Mouse (Mus musculus): ENCODE results near the gene Rtraf. TPM values are rescaled to one million over a fixed set of nuclear protein-coding genes. Genes with fewer than 3 reads are reported as not detected.
A peak's percentile ranks its signal among the peaks of the same experiment; 100 is the strongest.

Rtraf gene
- polyA plus RNA-seq, 1 experiment from 2014 or later = 244 TPM

DNA sequence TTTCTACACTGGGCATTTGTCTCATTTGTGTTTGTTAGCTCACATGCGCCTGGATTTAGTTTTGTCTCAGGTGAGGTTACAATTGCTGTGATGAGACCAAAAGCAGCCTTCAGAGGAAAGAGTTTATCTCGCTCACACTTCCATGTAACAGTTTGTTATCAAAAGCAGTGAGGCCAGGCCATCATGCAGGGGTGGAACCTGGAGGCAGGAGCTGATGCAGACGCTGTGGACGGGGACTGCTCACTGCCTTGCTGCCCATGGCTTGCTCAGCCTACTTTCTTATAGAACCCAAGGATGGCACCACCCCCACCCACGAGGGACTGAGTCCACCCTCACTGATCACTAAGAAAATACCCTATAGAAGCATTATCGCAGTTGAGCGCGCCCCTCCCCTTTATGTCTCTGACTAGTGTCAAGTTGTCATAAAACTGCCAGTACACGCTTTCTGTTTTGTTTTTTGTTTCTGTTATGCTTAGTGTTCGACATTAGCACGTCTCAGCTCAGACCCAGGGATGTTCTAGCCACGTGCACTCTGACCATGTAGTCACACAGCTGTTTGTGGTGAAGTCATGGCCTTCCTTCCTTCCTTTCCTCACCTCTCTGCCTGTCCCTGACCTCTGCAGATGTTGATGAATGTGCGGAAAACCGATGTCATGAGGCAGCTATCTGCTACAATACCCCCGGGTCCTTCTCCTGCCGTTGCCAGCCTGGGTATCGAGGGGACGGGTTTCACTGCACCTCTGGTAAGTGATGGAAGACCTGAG is 26.9 kb downstream of the Rtraf start:
- H3K4me3 ChIP-seq (replicated peaks) = no peak overlapping the region
- 87% methylated on average over 18 of the region's 18 CpGs for WGBS
- no peaks in the 10 kb centered on the region for H3K4me1 ChIP-seq (replicated peaks)
- H3K9me3 ChIP-seq = no peaks in the 10 kb centered on the region
- no peaks in the 10 kb centered on the region for H3K27me3 ChIP-seq
- peaks cover 75% of the 10 kb centered on the region for H3K36me3 ChIP-seq
- no peak overlapping the region for H3K27ac ChIP-seq
- no peak for ATAC-seq (ENCODE audit: insufficient number of reproducible peaks, insufficient read depth, low FRiP score, low TSS enrichment, low read depth)
- H3K4me2 ChIP-seq = no peak overlapping the region
- H3K9ac ChIP-seq (replicated peaks) = no peak overlapping the region

DNA sequence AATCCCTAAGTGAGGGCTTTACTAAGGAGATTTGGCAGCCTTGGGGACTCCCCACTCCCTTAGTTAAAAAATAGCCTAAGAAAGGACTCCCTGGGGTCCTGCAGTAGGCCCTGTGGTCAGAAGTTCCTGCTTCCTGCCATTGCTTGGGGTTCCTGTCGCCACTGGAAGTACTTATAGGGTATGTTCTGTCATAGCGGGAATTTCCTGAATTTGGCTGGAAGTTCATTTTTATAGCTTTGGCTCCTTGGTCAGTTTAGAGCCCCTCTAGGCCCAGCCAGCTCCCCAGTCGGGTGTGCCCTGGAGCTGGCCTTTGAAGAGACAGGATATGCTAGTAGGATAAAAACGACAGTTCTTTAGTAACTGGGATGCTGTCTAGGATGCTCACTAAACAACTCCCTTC is 28.7 kb downstream of the Rtraf start:
- Histone ChIP-seq H3K4me3 (replicated peaks) (no peak overlapping the region), H3K9ac (replicated peaks) (no peak overlapping the region), H3K9me3 (no peaks in the 10 kb centered on the region), H3K36me3 (peaks cover 73% of the 10 kb centered on the region), H3K4me2 (no peak overlapping the region), H3K27ac (no peak overlapping the region), H3K27me3 (no peaks in the 10 kb centered on the region), H3K4me1 (replicated peaks) (no peaks in the 10 kb centered on the region)
- no peak for ATAC-seq (ENCODE audit: insufficient number of reproducible peaks, insufficient read depth, low FRiP score, low TSS enrichment, low read depth)
- 68% methylated on average over 4 of the region's 4 CpGs for WGBS

GRCm38 (mm10) chr14:19788443-19788842 is 35.2 kb downstream of the Rtraf start:
- WGBS = 72% methylated on average over 1 of the region's 1 CpGs
- Histone ChIP-seq H3K4me3 (replicated peaks) (no peak overlapping the region), H3K27me3 (no peaks in the 10 kb centered on the region), H3K9me3 (no peaks in the 10 kb centered on the region), H3K4me1 (replicated peaks) (no peaks in the 10 kb centered on the region), H3K4me2 (no peak overlapping the region), H3K36me3 (peaks cover 51% of the 10 kb centered on the region), H3K9ac (replicated peaks) (no peak overlapping the region), H3K27ac (no peak overlapping the region)
- ATAC-seq (ENCODE audit: insufficient number of reproducible peaks, insufficient read depth, low FRiP score, low TSS enrichment, low read depth) = no peak

- Histone ChIP-seq H3K4me1 (replicated peaks) (no peaks in the 10 kb centered on the region), H3K9ac (replicated peaks) (no peak overlapping the region), H3K27me3 (no peaks in the 10 kb centered on the region), H3K36me3 (peaks cover 52% of the 10 kb centered on the region), H3K27ac (no peak overlapping the region), H3K4me2 (no peak overlapping the region), H3K4me3 (replicated peaks) (no peak overlapping the region), H3K9me3 (no peaks in the 10 kb centered on the region)
- 77% methylated on average over 9 of the region's 9 CpGs for WGBS
- no peak for ATAC-seq (ENCODE audit: insufficient number of reproducible peaks, insufficient read depth, low FRiP score, low TSS enrichment, low read depth)
These were observed 37.6 kb downstream of the Rtraf start for GRCm38 (mm10) chr14:19785797-19786588.

- ATAC-seq (ENCODE audit: insufficient number of reproducible peaks, insufficient read depth, low FRiP score, low TSS enrichment, low read depth) = no peak
- Histone ChIP-seq H3K27ac (no peak overlapping the region), H3K4me2 (no peak overlapping the region), H3K9me3 (no peaks in the 10 kb centered on the region; the same call in 1 of the 2 replicates), H3K36me3 (peaks cover 63% of the 10 kb centered on the region), H3K4me3 (replicated peaks) (no peak overlapping the region), H3K4me1 (replicated peaks) (no peaks in the 10 kb centered on the region), H3K9ac (replicated peaks) (no peak overlapping the region), H3K27me3 (no peaks in the 10 kb centered on the region)
- WGBS = 81% methylated on average over 13 of the region's 13 CpGs
These were observed 45.7 kb downstream of the Rtraf start for GRCm38 (mm10) chr14:19777945-19778344.

- Histone ChIP-seq H3K4me1 (replicated peaks) (no peaks in the 10 kb centered on the region), H3K27ac (no peak overlapping the region), H3K9ac (replicated peaks) (no peak overlapping the region), H3K9me3 (no peaks in the 10 kb centered on the region; the same call in 1 of the 2 replicates), H3K4me2 (no peak overlapping the region), H3K4me3 (replicated peaks) (no peak overlapping the region), H3K27me3 (no peaks in the 10 kb centered on the region), H3K36me3 (peaks cover 59% of the 10 kb centered on the region)
- no peak for ATAC-seq (ENCODE audit: insufficient number of reproducible peaks, insufficient read depth, low FRiP score, low TSS enrichment, low read depth)
- 87% methylated on average over 6 of the region's 6 CpGs for WGBS
These were observed 46.3 kb downstream of the Rtraf start for GRCm38 (mm10) chr14:19777365-19777764.

GRCm38 (mm10) chr14:19776890-19777289 is 46.7 kb downstream of the Rtraf start:
- Histone ChIP-seq H3K27me3 (no peaks in the 10 kb centered on the region), H3K9me3 (no peaks in the 10 kb centered on the region; the same call in 1 of the 2 replicates), H3K27ac (no peak overlapping the region), H3K4me3 (replicated peaks) (no peak overlapping the region), H3K36me3 (peaks cover 54% of the 10 kb centered on the region), H3K9ac (replicated peaks) (no peak overlapping the region), H3K4me1 (replicated peaks) (no peaks in the 10 kb centered on the region), H3K4me2 (no peak overlapping the region)
- no peak for ATAC-seq (ENCODE audit: insufficient number of reproducible peaks, insufficient read depth, low FRiP score, low TSS enrichment, low read depth)
- 59% methylated on average over 6 of the region's 6 CpGs for WGBS

- no peak overlapping the region for H3K9ac ChIP-seq (replicated peaks)
- no peaks in the 10 kb centered on the region for H3K27me3 ChIP-seq
- H3K4me2 ChIP-seq = no peak overlapping the region
- no peaks in the 10 kb centered on the region; the same call in 1 of the 2 replicates for H3K9me3 ChIP-seq
- no peaks in the 10 kb centered on the region for H3K4me1 ChIP-seq (replicated peaks)
- ATAC-seq (ENCODE audit: insufficient number of reproducible peaks, insufficient read depth, low FRiP score, low TSS enrichment, low read depth) = no peak; the same call in 1 of the 2 replicates
- 93% methylated on average over 5 of the region's 5 CpGs for WGBS
- H3K4me3 ChIP-seq (replicated peaks) = no peak overlapping the region
- peaks cover 49% of the 10 kb centered on the region for H3K36me3 ChIP-seq
- H3K27ac ChIP-seq = no peak overlapping the region
These were observed 47.4 kb downstream of the Rtraf start for GRCm38 (mm10) chr14:19776179-19776578.

- 96% methylated on average over 4 of the region's 4 CpGs for WGBS
- no peak for ATAC-seq (ENCODE audit: insufficient number of reproducible peaks, insufficient read depth, low FRiP score, low TSS enrichment, low read depth)
These were observed 48.1 kb downstream of the Rtraf start for GRCm38 (mm10) chr14:19775491-19775890.

DNA sequence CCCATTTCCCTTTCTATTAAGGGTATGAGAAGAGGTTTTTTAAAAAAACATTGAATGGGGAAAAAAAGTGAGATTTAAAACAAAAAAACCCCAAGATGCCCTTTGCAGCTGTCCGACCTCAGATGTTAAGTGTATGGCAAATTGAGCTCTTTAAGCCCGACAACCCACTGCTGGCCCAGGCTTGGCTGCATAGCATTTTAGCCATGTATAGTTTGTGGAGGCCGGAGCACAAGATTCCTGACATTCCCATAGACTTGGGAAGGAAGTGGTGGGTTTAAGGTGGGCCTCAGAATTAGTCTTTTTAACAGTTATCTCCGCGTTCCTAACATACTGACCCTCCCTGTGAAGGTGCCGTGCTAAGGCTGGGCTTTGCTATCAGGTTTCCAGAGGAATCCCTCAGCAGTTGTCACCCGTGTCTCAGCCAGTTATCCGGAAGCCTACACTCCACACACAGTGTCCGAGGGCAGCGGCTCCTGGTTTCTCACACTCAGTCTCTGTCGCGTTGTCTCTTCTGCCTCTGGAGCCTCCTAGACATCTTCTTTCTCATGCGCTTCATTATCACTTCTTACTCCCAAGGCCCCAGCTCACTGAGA is 49.5 kb downstream of the Rtraf start:
- ATAC-seq (ENCODE audit: insufficient number of reproducible peaks, insufficient read depth, low FRiP score, low TSS enrichment, low read depth) = peak; percentile 59; the same call in 1 of the 2 replicates
- H3K4me1 ChIP-seq (replicated peaks) = peaks cover 12% of the 10 kb centered on the region
- 81% methylated on average over 13 of the region's 13 CpGs for WGBS
- H3K9me3 ChIP-seq = no peaks in the 10 kb centered on the region; the same call in 1 of the 2 replicates
- no peak overlapping the region for H3K4me2 ChIP-seq
- H3K9ac ChIP-seq (replicated peaks) = no peak overlapping the region
- H3K27ac ChIP-seq = no peak overlapping the region
- peaks cover 37% of the 10 kb centered on the region for H3K36me3 ChIP-seq
- no peaks in the 10 kb centered on the region for H3K27me3 ChIP-seq
- H3K4me3 ChIP-seq (replicated peaks) = no peak overlapping the region

More at GRCm38 (mm10) chr14:19775491-19775890, 48.1 kb downstream of the Rtraf start:
- Histone ChIP-seq H3K9me3 (no peaks in the 10 kb centered on the region; the same call in 1 of the 2 replicates), H3K9ac (replicated peaks) (no peak overlapping the region), H3K4me3 (replicated peaks) (no peak overlapping the region), H3K27me3 (no peaks in the 10 kb centered on the region), H3K4me2 (no peak overlapping the region), H3K36me3 (peaks cover 42% of the 10 kb centered on the region), H3K27ac (no peak overlapping the region), H3K4me1 (replicated peaks) (0 out of 2 replicates have a peak, but pooled peaks cover 4% of the 10 kb centered on the region)

DNA sequence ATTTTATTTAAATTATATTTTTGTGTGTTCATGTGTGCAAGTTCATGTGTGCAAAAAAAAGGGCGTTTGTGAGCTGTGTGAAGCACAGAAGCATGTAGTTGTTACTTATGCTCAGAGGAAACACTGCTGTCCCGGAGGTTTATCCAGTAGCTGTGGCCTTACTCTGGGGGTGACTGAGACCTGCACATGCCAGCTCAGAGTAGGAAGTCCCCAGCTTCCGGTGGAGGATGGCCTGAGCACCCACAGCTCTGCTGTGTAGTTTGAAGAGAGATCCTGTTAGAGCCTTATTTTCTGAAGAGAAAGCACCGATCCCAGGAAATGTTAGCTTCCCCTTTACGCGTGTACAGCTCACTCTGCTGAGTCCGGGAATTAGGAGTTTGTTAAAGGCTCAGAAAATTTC is 52.5 kb downstream of the Rtraf start:
- Histone ChIP-seq H3K4me3 (replicated peaks) (no peak overlapping the region), H3K4me1 (replicated peaks) (peaks cover 27% of the 10 kb centered on the region), H3K27ac (no peak overlapping the region), H3K36me3 (peaks cover 31% of the 10 kb centered on the region), H3K27me3 (no peaks in the 10 kb centered on the region), H3K4me2 (no peak overlapping the region), H3K9ac (replicated peaks) (no peak overlapping the region), H3K9me3 (no peaks in the 10 kb centered on the region; the same call in 1 of the 2 replicates)
- 81% methylated on average over 7 of the region's 7 CpGs for WGBS
- ATAC-seq (ENCODE audit: insufficient number of reproducible peaks, insufficient read depth, low FRiP score, low TSS enrichment, low read depth) = no peak
